Mouse (Mus musculus) olfactory bulb, adult 2 months (tissue): ENCODE measurements around the gene Nkx1-2.

Experiments
- CTCF ChIP-seq: fragments of 200-500 bp; IDR thresholded peaks from 2 replicates; pipeline ENCODE4 v1.5.1; 2012; ENCODE audit warnings: low read depth, mild to moderate bottlenecking, low read length, moderate library complexity; ENCODE audit not compliant: insufficient read depth
- POLR2A ChIP-seq: fragments of 200-500 bp; IDR thresholded peaks from 2 replicates; pipeline ENCODE4 v1.6.1; 2012; ENCODE audit warnings: mild to moderate bottlenecking, low read depth, low read length, moderate library complexity; ENCODE audit not compliant: insufficient read depth

GRCm38 (mm10) chr7:132554091-132554490 is 45.3 kb downstream of the Nkx1-2 start:
- TF ChIP-seq CTCF (no peak), POLR2A (no peak)
